Mouse (Mus musculus): ENCODE data around the gene Mapk6. TPM values are rescaled to one million over a fixed set of nuclear protein-coding genes. Genes with fewer than 3 reads are reported as not detected.

Mapk6 gene
- total and polyA plus RNA-seq, 3 experiments, result 19.6 to 91.0 (median 44.1) TPM

DNA sequence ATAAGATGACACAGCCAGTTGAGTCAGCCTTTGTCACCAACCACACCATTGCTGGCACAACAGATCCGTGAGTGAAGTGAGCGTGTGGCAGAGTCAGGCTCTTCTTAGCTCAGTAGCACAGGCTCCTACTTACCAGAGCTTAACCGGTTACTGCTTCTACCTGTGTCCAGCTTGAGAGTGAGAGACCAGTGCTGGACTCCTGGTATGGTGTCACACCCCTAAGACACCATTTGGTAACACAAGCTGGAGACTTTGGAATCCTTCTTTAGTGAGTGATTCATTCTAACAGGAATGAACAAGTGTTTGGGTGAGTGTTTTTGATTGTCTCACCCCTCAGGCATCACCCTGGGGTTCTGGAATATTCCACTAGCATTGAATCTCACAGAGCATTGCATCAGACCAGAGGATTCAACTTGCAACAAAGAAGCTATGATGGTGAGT is 12.5 kb upstream of the Mapk6 start:
- Histone ChIP-seq H3K27ac (ENCODE audit: control insufficient read depth, low read depth, low read length) (no peak overlapping the region), H3K27me3 (ENCODE audit: control insufficient read depth in 1 of 2, insufficient read depth in 2 of 2, low read length in 2 of 2) (peaks cover 0 to 3% of the 10 kb centered on the region in 2 experiments; a peak in 1 of 4 replicates), H3K79me2 (ENCODE audit: control insufficient read depth, insufficient read depth, low read length, poor library complexity) (no peaks in the 10 kb centered on the region)

DNA sequence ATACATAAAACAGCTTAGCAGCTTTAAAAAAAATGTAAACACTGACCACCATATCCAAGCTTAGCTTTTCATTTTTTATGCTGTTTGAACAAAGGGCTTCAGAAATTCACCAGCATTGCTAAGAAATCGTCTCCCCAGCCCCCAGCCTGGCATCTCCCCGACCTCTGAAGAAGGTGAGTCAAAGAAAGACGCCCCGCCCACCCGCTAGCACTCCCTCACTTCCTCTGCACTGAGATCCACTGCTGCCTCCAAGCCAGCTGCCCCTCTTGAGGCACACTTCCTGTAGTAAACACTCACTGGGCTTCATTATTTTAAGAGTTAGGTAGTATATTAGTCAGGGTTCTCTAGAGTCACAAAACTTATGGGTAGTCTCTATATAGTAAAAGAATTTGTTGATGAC is 4.4 kb upstream of the Mapk6 start:
- no peaks in the 10 kb centered on the region for H3K9me3 ChIP-seq (replicated peaks; ENCODE audit: insufficient read depth, low read length)
- H3K4me3 ChIP-seq (ENCODE audit: control insufficient read depth in 1 of 2, insufficient read depth in 1 of 2, low read depth in 2 of 2, low read length in 2 of 2), result no peak overlapping the region
- no peak overlapping the region for H3K9ac ChIP-seq (ENCODE audit: control insufficient read depth, low read depth, low read length, poor library complexity, severe bottlenecking)
- peak; percentile 35 for DNase-seq (ENCODE audit: low read depth, low spot score)
- H3K79me2 ChIP-seq (ENCODE audit: control insufficient read depth, insufficient read depth, low read length, poor library complexity), result peaks cover 5% of the 10 kb centered on the region
- no peak overlapping the region for H3K27ac ChIP-seq (ENCODE audit: control insufficient read depth, low read depth, low read length)
- TF ChIP-seq ZMIZ1 (IDR thresholded peaks at IDR 0.05; ENCODE audit: low read depth, low read length) (no peak), GABPA (IDR thresholded peaks at IDR 0.05; ENCODE audit: low read depth, low read length) (no peak), BHLHE40 (IDR thresholded peaks at IDR 0.05; ENCODE audit: borderline replicate concordance, low read depth, low read length) (no peak), HCFC1 (IDR thresholded peaks at IDR 0.05; ENCODE audit: low read depth, low read length) (no peak), SIN3A (IDR thresholded peaks at IDR 0.05; ENCODE audit: low read length) (no peak), CTCF (IDR thresholded peaks at IDR 0.05 in 2 of 3, conservative IDR thresholded peaks at IDR 0.05 in 1 of 3; ENCODE audit: control insufficient read depth in 1 of 3, insufficient read depth in 1 of 3, low read depth in 2 of 3, low read length in 3 of 3, poor library complexity in 1 of 3, severe bottlenecking in 1 of 3) (no peak), MXI1 (IDR thresholded peaks at IDR 0.05; ENCODE audit: low read depth, low read length) (no peak), E2F4 (IDR thresholded peaks at IDR 0.05; ENCODE audit: borderline replicate concordance, low read depth, low read length) (no peak), MEF2A (IDR thresholded peaks at IDR 0.05; ENCODE audit: extremely low read depth, insufficient replicate concordance, low read depth, low read length, poor library complexity, severe bottlenecking) (no peak)
- H3K4me1 ChIP-seq (ENCODE audit: control insufficient read depth in 1 of 2, insufficient read depth in 2 of 2, low read length in 2 of 2), result peaks cover 9 to 20% of the 10 kb centered on the region in 2 experiments
- H3K36me3 ChIP-seq (ENCODE audit: control insufficient read depth in 1 of 2, insufficient read depth in 2 of 2, low read length in 2 of 2), result peaks cover 0 to 22% of the 10 kb centered on the region in 2 experiments; a peak in 2 of 4 replicates
- no peaks in the 10 kb centered on the region for H3K27me3 ChIP-seq (ENCODE audit: control insufficient read depth in 1 of 2, insufficient read depth in 2 of 2, low read length in 2 of 2)

More for the DNA sequence above, 12.5 kb upstream of the Mapk6 start:
- Histone ChIP-seq H3K9ac (ENCODE audit: control insufficient read depth, low read depth, low read length, poor library complexity, severe bottlenecking) (no peak overlapping the region), H3K9me3 (replicated peaks; ENCODE audit: insufficient read depth, low read length) (no peaks in the 10 kb centered on the region), H3K36me3 (ENCODE audit: control insufficient read depth in 1 of 2, insufficient read depth in 2 of 2, low read length in 2 of 2) (0 out of 4 replicates have a peak, but pooled peaks cover 0 to 2% of the 10 kb centered on the region in 2 experiments), H3K4me1 (ENCODE audit: control insufficient read depth in 1 of 2, insufficient read depth in 2 of 2, low read length in 2 of 2) (no peaks in the 10 kb centered on the region), H3K4me3 (ENCODE audit: control insufficient read depth in 1 of 2, insufficient read depth in 1 of 2, low read depth in 2 of 2, low read length in 2 of 2) (no peak overlapping the region)
- no peak for TF ChIP-seq KAT2A (conservative IDR thresholded peaks at IDR 0.05; ENCODE audit: low read depth, low read length)
- TF ChIP-seq MYB (IDR thresholded peaks at IDR 0.05; ENCODE audit: low read depth, low read length), result no peak
- no peak for TF ChIP-seq SMC3 (IDR thresholded peaks at IDR 0.05; ENCODE audit: low read depth, low read length)
- TF ChIP-seq USF1 (IDR thresholded peaks at IDR 0.05; ENCODE audit: low read depth, low read length), result no peak
- no peak for TF ChIP-seq POLR2A (IDR thresholded peaks at IDR 0.05; ENCODE audit: control insufficient read depth in 1 of 2, insufficient read depth in 1 of 2, low read depth in 1 of 2, low read length in 2 of 2, poor library complexity in 1 of 2)
- no peak for DNase-seq (ENCODE audit: low read depth, low spot score)

DNA sequence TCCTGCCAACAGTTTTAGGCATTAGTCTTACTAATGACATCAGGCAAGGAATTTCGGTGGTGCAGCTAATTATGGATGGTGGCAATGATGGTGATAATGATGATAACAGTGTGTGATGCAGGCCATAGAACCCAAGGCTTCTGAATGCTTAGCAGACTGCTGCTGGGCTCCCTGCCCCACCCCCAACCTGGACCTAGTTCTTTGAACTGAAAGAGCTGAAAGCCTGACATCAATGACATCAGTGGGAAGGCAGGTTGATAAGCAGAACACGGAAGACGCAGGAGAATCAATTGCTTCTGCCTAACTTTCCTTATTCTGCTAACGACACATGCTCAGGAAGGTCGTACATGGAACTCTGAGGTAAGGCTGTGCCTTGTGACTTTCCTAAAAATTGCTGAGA is 3.4 kb upstream of the Mapk6 start:
- Histone ChIP-seq H3K9me3 (replicated peaks; ENCODE audit: insufficient read depth, low read length) (no peaks in the 10 kb centered on the region), H3K4me1 (ENCODE audit: control insufficient read depth in 1 of 2, insufficient read depth in 2 of 2, low read length in 2 of 2) (peaks cover 9 to 20% of the 10 kb centered on the region in 2 experiments), H3K79me2 (ENCODE audit: control insufficient read depth, insufficient read depth, low read length, poor library complexity) (peaks cover 13% of the 10 kb centered on the region), H3K36me3 (ENCODE audit: control insufficient read depth in 1 of 2, insufficient read depth in 2 of 2, low read length in 2 of 2) (peaks cover 0 to 22% of the 10 kb centered on the region in 2 experiments; a peak in 2 of 4 replicates), H3K27ac (ENCODE audit: control insufficient read depth, low read depth, low read length) (no peak overlapping the region), H3K4me3 (ENCODE audit: control insufficient read depth in 1 of 2, insufficient read depth in 1 of 2, low read depth in 2 of 2, low read length in 2 of 2) (no peak overlapping the region), H3K9ac (ENCODE audit: control insufficient read depth, low read depth, low read length, poor library complexity, severe bottlenecking) (no peak overlapping the region), H3K27me3 (ENCODE audit: control insufficient read depth in 1 of 2, insufficient read depth in 2 of 2, low read length in 2 of 2) (no peaks in the 10 kb centered on the region)
- no peak for DNase-seq (ENCODE audit: low read depth, low spot score)
- TF ChIP-seq MYC (IDR thresholded peaks at IDR 0.05; ENCODE audit: low read depth, low read length), result no peak
- TF ChIP-seq TAL1 (IDR thresholded peaks at IDR 0.05; ENCODE audit: low read length), result no peak
- no peak for TF ChIP-seq SIN3A (IDR thresholded peaks at IDR 0.05; ENCODE audit: low read length)
- TF ChIP-seq NRF1 (IDR thresholded peaks at IDR 0.05; ENCODE audit: insufficient read depth, low read depth, low read length, poor library complexity, severe bottlenecking), result no peak
- no peak for TF ChIP-seq ETS1 (IDR thresholded peaks at IDR 0.05; ENCODE audit: low read depth, low read length)
- TF ChIP-seq EP300 (IDR thresholded peaks at IDR 0.05; ENCODE audit: low read depth in 1 of 2, low read length in 2 of 2), result no peak
- TF ChIP-seq ZC3H11A (IDR thresholded peaks at IDR 0.05; ENCODE audit: low read depth, low read length), result no peak
- no peak for TF ChIP-seq GABPA (IDR thresholded peaks at IDR 0.05; ENCODE audit: low read depth, low read length)
- TF ChIP-seq SMC3 (IDR thresholded peaks at IDR 0.05; ENCODE audit: low read depth, low read length), result no peak
- no peak for TF ChIP-seq TCF12 (IDR thresholded peaks at IDR 0.05; ENCODE audit: low read depth, low read length)
- no peak for TF ChIP-seq POLR2A (IDR thresholded peaks at IDR 0.05; ENCODE audit: control insufficient read depth in 1 of 2, insufficient read depth in 1 of 2, low read depth in 1 of 2, low read length in 2 of 2, poor library complexity in 1 of 2)
- TF ChIP-seq JUND (IDR thresholded peaks at IDR 0.05; ENCODE audit: low read depth, low read length), result no peak
- TF ChIP-seq MEF2A (IDR thresholded peaks at IDR 0.05; ENCODE audit: extremely low read depth, insufficient replicate concordance, low read depth, low read length, poor library complexity, severe bottlenecking), result no peak
- TF ChIP-seq CHD2 (IDR thresholded peaks at IDR 0.05; ENCODE audit: low read length), result no peak
- no peak for TF ChIP-seq BHLHE40 (IDR thresholded peaks at IDR 0.05; ENCODE audit: borderline replicate concordance, low read depth, low read length)
- no peak for TF ChIP-seq NELFE (IDR thresholded peaks at IDR 0.05; ENCODE audit: low read depth, low read length)
- TF ChIP-seq ZKSCAN1 (IDR thresholded peaks at IDR 0.05; ENCODE audit: low read depth, low read length), result no peak
